In genomic region chrX:17752823-17753222, GRCm38 (mm10) we compare ENCODE assay signal across 28 mouse cellular contexts.
"Had no signal": no experiment of that assay in that cellular context is flagged by ENCODE, and none has a peak within 500 bp of the region (broad histone marks: within the 10 kb centered on the region; RNA-seq: fewer than 3 reads in every experiment).

No protein-coding gene starts in this region.

- H3K4me2 ChIP-seq: heart, embryonic 12.5 days; hindbrain, embryonic 12.5 days; hindbrain, embryonic 14.5 days; intestine, embryonic 15.5 days; limb, embryonic 12.5 days; liver, embryonic 11.5 days; liver, embryonic 13.5 days; liver, embryonic 15.5 days had no signal

- H3K9me3 ChIP-seq: heart, embryonic 10.5 days; heart, embryonic 12.5 days; hindbrain, embryonic 10.5 days; hindbrain, embryonic 12.5 days; intestine, embryonic 15.5 days; limb, embryonic 10.5 days; limb, embryonic 12.5 days; liver, embryonic 13.5 days; liver, embryonic 15.5 days had no signal

- H3K36me3 ChIP-seq: heart, embryonic 10.5 days; heart, embryonic 12.5 days; hindbrain, embryonic 10.5 days; hindbrain, embryonic 12.5 days; intestine, embryonic 15.5 days; limb, embryonic 10.5 days; limb, embryonic 12.5 days; liver, embryonic 13.5 days; liver, embryonic 15.5 days had no signal

- H3K4me3 ChIP-seq: gastrocnemius, adult 2 months; heart, embryonic 10.5 days; heart, embryonic 12.5 days; hindbrain, embryonic 10.5 days; hindbrain, embryonic 12.5 days; intestine, embryonic 15.5 days; layer of hippocampus, adult 2 months; left cerebral cortex, adult 2 months; limb, embryonic 10.5 days; limb, embryonic 12.5 days; liver, embryonic 13.5 days; liver, embryonic 15.5 days had no signal

- H3K4me1 ChIP-seq: heart, embryonic 10.5 days; heart, embryonic 12.5 days; hindbrain, embryonic 10.5 days; hindbrain, embryonic 12.5 days; intestine, embryonic 15.5 days; limb, embryonic 10.5 days; limb, embryonic 12.5 days; liver, embryonic 13.5 days; liver, embryonic 15.5 days had no signal

- H3K27me3 ChIP-seq: heart, embryonic 12.5 days; hindbrain, embryonic 12.5 days; intestine, embryonic 15.5 days; limb, embryonic 12.5 days; liver, embryonic 13.5 days; liver, embryonic 15.5 days had no signal

- H3K9ac ChIP-seq: heart, embryonic 12.5 days; hindbrain, embryonic 12.5 days; hindbrain, embryonic 14.5 days; intestine, embryonic 15.5 days; limb, embryonic 12.5 days; liver, embryonic 13.5 days; liver, embryonic 15.5 days had no signal

- DNase-seq: gastrocnemius, adult 2 months; gastrocnemius, postnatal 10 days; gastrocnemius, postnatal 25 days; heart, adult 18-20 months; heart, postnatal 10 days; heart, postnatal 4 days; kidney, adult 18-20 months; kidney, adult 8-10 months; kidney, postnatal 10 days; kidney, postnatal 25 days; kidney, postnatal 4 days; liver; liver, embryonic 13.5 days had no signal

- ATAC-seq: hindbrain, embryonic 16.5 days; inflammation-experienced regulatory T-cells, adult 6 months; intestine, embryonic 15.5 days; intestine, postnatal 0 days had no signal

- H3K27ac ChIP-seq: gastrocnemius, adult 2 months; heart, embryonic 10.5 days; hindbrain, embryonic 10.5 days; hindbrain, embryonic 12.5 days; hindbrain, embryonic 14.5 days; intestine, embryonic 15.5 days; layer of hippocampus, adult 2 months; left cerebral cortex, adult 2 months; limb, embryonic 10.5 days; limb, embryonic 12.5 days; liver, embryonic 13.5 days; liver, embryonic 15.5 days had no signal
